Mouse (Mus musculus) neutrophil, adult 5-6 weeks (primary cell): ENCODE results near the gene Fkbp8. TPM values are rescaled to one million over a fixed set of nuclear protein-coding genes. Genes with fewer than 3 reads are reported as not detected.

Experiments used
- ATAC-seq: fragments of 151-379, 151-347 bp; 2 replicates; pipeline ENCODE4 v1.8.0; 2017; ENCODE audit warnings: mild to moderate bottlenecking, moderate TSS enrichment; ENCODE audit not compliant: insufficient number of reproducible peaks, poor library complexity, low FRiP score, severe bottlenecking; ENCODE audit errors: extremely low read depth
- total RNA-seq: library from RNA; stranded (forward); fragments of 200-1000 nt; gene quantifications from 2 replicates; pipeline ENCODE4 v1.2.3, GENCODE M21; 2017

The Fkbp8 gene
- total RNA-seq, 1 experiment from 2014 or later, result 185 TPM

DNA sequence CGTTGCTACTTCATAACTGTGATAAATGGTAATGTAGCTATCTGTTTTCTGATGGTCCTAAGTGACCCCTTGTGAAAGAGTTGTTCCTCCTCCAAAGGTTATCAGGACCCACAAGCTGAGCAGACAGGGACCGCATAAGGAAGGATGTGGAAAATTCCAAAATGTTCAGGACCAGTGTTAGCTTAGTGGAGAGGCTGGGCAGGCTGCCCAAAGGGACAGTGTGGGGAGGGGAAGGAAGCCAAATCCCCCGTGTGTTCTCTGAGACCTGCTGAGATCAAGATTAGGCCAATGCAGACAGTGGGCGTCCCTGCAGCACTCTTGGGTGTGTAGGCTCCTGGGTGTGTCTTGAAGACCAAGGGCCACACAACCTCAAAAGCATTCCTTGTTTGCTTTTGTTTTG, 47.4 kb downstream of the Fkbp8 start:
- ATAC-seq, result no peak

DNA sequence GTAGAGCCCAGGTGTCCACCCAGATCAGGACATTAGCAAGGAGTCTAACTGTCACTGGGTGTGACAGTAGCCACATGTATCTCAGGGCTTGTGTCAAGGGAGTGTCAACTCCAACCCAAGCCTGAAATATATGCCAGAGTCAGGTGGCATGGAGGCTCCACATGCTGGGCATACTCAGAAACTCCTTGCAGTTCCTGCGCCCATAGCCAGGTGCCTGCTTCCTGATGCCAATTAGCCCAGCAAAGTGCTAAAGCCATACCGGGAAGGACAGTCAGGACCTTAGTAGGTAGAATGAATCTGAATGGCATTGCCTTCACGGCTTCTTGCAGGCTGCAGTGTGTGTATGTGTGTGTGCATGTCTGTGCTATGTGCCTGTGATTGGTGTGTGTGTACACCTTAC, 49.7 kb downstream of the Fkbp8 start:
- no peak for ATAC-seq

DNA sequence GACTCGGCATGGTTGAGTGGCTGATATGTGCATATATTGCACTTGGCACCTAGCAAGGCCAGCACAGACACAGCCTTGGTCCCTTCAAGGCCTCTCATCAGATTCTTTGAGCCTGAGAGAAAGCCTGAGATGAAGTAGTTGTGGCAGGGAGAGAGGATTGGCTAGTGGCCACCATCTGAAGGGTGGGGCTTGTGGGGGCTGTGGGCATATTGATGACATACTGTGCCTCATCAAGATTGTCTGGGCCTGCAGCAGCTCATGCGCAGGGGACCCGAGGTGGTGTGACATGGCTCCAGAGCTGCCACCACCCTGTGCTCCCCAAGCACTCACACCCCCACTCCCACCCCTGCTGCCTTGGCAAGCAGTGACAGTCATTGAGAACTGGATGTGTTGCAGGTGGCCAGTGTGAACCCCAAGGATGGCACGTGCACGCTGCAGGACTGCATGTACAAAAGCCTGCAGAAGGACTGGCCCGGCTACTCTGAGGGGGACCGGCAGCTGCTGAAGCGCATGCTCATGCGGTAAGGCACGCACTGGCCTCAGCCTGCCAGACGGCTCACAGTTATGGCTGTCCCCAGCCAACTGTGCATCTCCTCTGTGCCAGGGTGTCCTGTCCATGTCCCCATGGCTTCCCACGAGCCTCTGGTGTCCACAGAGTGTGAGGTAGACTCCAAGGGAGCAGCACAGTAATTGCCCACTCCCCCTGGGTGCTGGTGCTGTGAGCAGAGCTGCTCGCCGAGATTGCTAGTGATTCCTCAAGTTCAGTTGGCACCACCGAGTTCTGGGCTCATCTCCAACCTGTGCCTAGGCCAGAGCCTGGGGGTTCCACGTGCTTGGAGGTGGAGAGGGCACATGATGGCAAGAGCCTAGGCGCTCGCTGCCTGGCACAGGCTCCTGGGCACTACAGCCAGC, 56.2 kb downstream of the Fkbp8 start:
- ATAC-seq, result no peak

DNA sequence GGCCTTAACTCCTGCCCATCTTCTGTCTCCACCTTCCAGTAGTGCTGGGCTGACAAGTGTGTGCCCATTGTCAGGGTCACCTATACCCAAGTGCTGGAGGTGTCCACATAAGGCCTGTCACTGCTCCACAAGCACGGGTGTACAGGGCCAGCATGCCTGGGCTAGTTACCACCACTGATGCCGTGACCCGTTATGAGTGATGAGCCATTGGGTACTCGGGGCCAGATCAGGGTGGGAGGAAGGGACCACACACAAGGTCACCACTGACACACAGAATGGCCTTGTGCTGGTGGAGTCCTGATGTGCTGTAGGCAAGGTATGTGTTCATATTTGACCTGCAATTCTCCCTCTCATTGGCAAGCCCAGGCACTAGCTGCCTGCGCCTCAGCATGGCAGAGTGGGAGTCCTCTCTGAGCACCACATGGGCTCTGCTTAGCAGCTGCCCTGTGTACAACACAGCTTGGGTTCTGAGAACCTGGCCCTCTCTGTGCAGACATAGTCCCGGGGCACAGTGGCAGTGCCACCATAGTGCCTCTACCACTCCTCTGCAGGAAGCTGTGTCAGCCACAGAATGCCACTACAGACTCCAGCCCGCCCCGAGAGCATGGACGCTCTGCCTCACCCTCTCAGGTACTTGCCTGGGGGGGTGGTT, 57.2 kb downstream of the Fkbp8 start:
- ATAC-seq, result no peak

Other genes starting within 250 kb of the Fkbp8 start
- 4.4 and 6.3 TPM in 2 replicates for gene Homer3, start 244.9 kb upstream of the Fkbp8 start, total RNA-seq
- 50.1 and 57.6 TPM in 2 replicates for gene Ddx49, start 225.2 kb upstream of the Fkbp8 start, total RNA-seq
- 67.8 and 67.9 TPM in 2 replicates for gene Cope, start 225.2 kb upstream of the Fkbp8 start, total RNA-seq
- gene Cers1, start 211.9 kb upstream of the Fkbp8 start, total RNA-seq, result not detected in 2 replicates
- not detected in 2 replicates for gene Gdf1, start 197.9 kb upstream of the Fkbp8 start, total RNA-seq
- gene Upf1, start 174.4 kb upstream of the Fkbp8 start, total RNA-seq, result 34.0 and 36.8 TPM in 2 replicates
- gene Comp, start 154.2 kb upstream of the Fkbp8 start, total RNA-seq, result 1.0 TPM in 1 of 2 replicates, not detected in the other
- 5.2 and 8.4 TPM in 2 replicates for gene Crtc1, start 88.1 kb upstream of the Fkbp8 start, total RNA-seq
- gene Klhl26, start 50.8 kb upstream of the Fkbp8 start, total RNA-seq, result 5.0 and 5.8 TPM in 2 replicates
- not detected in 2 replicates for gene Tmem59l, start 40.4 kb upstream of the Fkbp8 start, total RNA-seq
- gene Crlf1, start 34.6 kb upstream of the Fkbp8 start, total RNA-seq, result not detected in 2 replicates
- 12.4 and 29.8 TPM in 2 replicates for gene Rex1bd, start 21.0 kb upstream of the Fkbp8 start, total RNA-seq
- 720 and 1,162 TPM in 2 replicates for gene Uba52, start 16.9 kb upstream of the Fkbp8 start, total RNA-seq
- gene Kxd1, start 232 bp downstream of the Fkbp8 start, total RNA-seq, result 47.4 and 51.6 TPM in 2 replicates
- gene Ell, start 11.7 kb downstream of the Fkbp8 start, total RNA-seq, result 38.8 and 40.6 TPM in 2 replicates
- gene Isyna1, start 66.6 kb downstream of the Fkbp8 start, total RNA-seq, result 51.3 and 51.4 TPM in 2 replicates
- gene Ssbp4, start 81.1 kb downstream of the Fkbp8 start, total RNA-seq, result 31.3 and 45.8 TPM in 2 replicates
- 54.1 and 63.7 TPM in 2 replicates for gene Lrrc25, start 88.4 kb downstream of the Fkbp8 start, total RNA-seq
- gene Gdf15, start 104.7 kb downstream of the Fkbp8 start, total RNA-seq, result not detected in 2 replicates
- gene Pgpep1, start 132.7 kb downstream of the Fkbp8 start, total RNA-seq, result 4.4 and 7.7 TPM in 2 replicates
- gene Lsm4, start 145.5 kb downstream of the Fkbp8 start, total RNA-seq, result 103 and 134 TPM in 2 replicates
- gene Jund, start 171.2 kb downstream of the Fkbp8 start, total RNA-seq, result 316 and 319 TPM in 2 replicates
- gene Iqcn, start 175.7 kb downstream of the Fkbp8 start, total RNA-seq, result 2.4 and 2.8 TPM in 2 replicates
- gene Gm3336, start 190.8 kb downstream of the Fkbp8 start, total RNA-seq, result not detected in 2 replicates
- 2.2 and 2.4 TPM in 2 replicates for gene Pde4c, start 196.0 kb downstream of the Fkbp8 start, total RNA-seq
- gene Rab3a, start 227.0 kb downstream of the Fkbp8 start, total RNA-seq, result 5.2 and 5.5 TPM in 2 replicates
- gene Mpv17l2, start 233.2 kb downstream of the Fkbp8 start, total RNA-seq, result 4.5 and 4.8 TPM in 2 replicates
- 19.9 and 20.3 TPM in 2 replicates for gene Pik3r2, start 249.0 kb downstream of the Fkbp8 start, total RNA-seq